Mouse (Mus musculus) ES-E14 (cell line): ENCODE data around the gene Slc7a6.

Experiments used
- MAFK ChIP-seq: IDR thresholded peaks from 2 replicates; pipeline ENCODE4 v1.6.1; 2014; ENCODE audit warnings: mild to moderate bottlenecking, low read depth, low read length, inconsistent platforms; ENCODE audit not compliant: insufficient read depth
- ZC3H11A ChIP-seq: IDR thresholded peaks from 2 replicates; pipeline ENCODE4 v1.6.1; 2012; ENCODE audit warnings: low read depth, mild to moderate bottlenecking, inconsistent platforms, low read length, borderline replicate concordance
- ZNF384 ChIP-seq: IDR thresholded peaks from 2 replicates; pipeline ENCODE4 v1.6.1; 2012; ENCODE audit warnings: low read depth, low read length, inconsistent platforms

- no peak for TF ChIP-seq MAFK
- TF ChIP-seq ZC3H11A, result no peak
- TF ChIP-seq ZNF384, result no peak
These were observed 23.3 kb upstream of the Slc7a6 start for GRCm38 (mm10) chr8:106145331-106145730.
